Mouse (Mus musculus): ENCODE results near the gene Fcgr2b. TPM values are rescaled to one million over a fixed set of nuclear protein-coding genes. Genes with fewer than 3 reads are reported as not detected.
A peak's percentile ranks its signal among the peaks of the same experiment; 100 is the strongest.
"Not testable (repeated sequence)": the region's sequence is repeated elsewhere in the genome, so short reads cannot be mapped to it uniquely, and the experiment has no call there.

Fcgr2b gene
- total and polyA plus RNA-seq, 2 experiments, result 34.9 to 68.7 TPM

DNA sequence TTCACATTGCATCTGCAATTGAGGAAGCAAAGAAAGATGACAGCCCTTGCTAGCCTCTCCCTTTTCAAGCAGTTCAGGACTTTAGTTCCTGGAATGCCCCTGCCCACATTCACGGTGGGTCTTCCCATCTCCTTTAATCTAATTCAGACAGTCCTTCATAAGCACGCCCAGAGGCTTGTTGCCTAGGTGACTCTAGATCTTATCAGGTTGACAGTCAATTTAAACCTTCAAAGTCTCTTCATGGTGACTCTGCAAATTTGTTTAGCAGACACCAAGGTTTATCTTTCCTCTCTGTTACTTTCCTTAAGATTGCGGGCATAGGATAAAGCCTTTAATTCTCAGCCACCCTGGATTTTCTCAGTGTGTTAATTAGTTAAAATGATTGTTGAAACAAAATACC lies 25.6 kb downstream of the Fcgr2b start:
- Histone ChIP-seq H3K27ac (replicated peaks; ENCODE audit: insufficient read depth, low read depth, low read length) (no peak overlapping the region), H3K79me2 (ENCODE audit: control insufficient read depth, insufficient read depth, low read length) (no peaks in the 10 kb centered on the region), H3K4me3 (ENCODE audit: insufficient read depth, low read depth, low read length) (no peak overlapping the region), H3K27me3 (ENCODE audit: control insufficient read depth, insufficient read depth, low read length) (no peaks in the 10 kb centered on the region), H3K9ac (ENCODE audit: low read depth, low read length) (no peak overlapping the region), H3K36me3 (ENCODE audit: control insufficient read depth, insufficient read depth, low read length) (no peaks in the 10 kb centered on the region), H3K4me1 (ENCODE audit: control insufficient read depth, insufficient read depth, low read length) (peaks cover 2% of the 10 kb centered on the region; the same call in 1 of the 2 replicates)
- no peak for DNase-seq (ENCODE audit: extremely low read depth, low read depth, low spot score)
- TF ChIP-seq POLR2A (IDR thresholded peaks at IDR 0.05; ENCODE audit: extremely low read depth, insufficient read depth, low read length) (no peak), CTCF (IDR thresholded peaks at IDR 0.05; ENCODE audit: low read depth, low read length) (no peak)
- 38% methylated on average over 3 of the region's 3 CpGs for WGBS

DNA sequence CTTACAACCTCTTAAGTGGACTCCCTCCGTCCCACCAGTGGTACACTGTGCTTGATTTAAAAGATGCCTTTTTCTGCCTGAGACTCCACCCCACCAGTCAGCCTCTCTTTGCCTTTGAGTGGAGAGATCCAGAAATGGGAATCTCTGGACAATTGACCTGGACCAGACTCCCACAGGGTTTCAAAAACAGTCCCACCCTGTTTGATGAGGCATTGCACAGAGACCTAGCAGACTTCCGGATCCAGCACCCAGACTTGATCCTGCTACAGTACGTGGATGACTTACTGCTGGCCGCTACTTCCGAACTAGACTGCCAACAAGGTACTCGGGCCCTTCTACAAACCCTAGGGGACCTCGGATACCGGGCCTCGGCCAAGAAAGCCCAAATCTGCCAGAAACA lies 31.4 kb downstream of the Fcgr2b start:
- not testable (repeated sequence) for H3K79me2 ChIP-seq (ENCODE audit: control insufficient read depth, insufficient read depth, low read length); H3K36me3 ChIP-seq (ENCODE audit: control insufficient read depth, insufficient read depth, low read length); DNase-seq (ENCODE audit: extremely low read depth, low read depth, low spot score); H3K27me3 ChIP-seq (ENCODE audit: control insufficient read depth, insufficient read depth, low read length); H3K4me1 ChIP-seq (ENCODE audit: control insufficient read depth, insufficient read depth, low read length); H3K4me3 ChIP-seq (ENCODE audit: insufficient read depth, low read depth, low read length); H3K27ac ChIP-seq (replicated peaks; ENCODE audit: insufficient read depth, low read depth, low read length); H3K9ac ChIP-seq (ENCODE audit: low read depth, low read length)
- WGBS, result 95% methylated on average over 8 of the region's 9 CpGs

DNA sequence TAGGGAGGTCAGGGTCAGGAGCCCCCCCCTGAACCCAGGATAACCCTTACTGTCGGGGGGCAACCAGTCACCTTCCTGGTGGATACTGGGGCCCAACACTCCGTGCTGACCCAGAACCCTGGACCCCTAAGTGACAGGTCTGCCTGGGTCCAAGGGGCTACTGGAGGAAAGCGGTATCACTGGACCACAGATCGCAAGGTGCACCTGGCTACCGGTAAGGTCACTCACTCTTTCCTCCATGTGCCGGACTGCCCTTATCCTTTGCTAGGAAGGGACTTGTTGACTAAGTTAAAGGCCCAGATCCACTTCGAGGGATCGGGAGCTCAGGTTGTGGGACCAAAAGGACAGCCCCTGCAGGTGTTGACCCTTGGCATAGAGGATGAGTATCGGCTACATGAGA lies 32.2 kb downstream of the Fcgr2b start:
- WGBS, result 95% methylated on average over 9 of the region's 9 CpGs
- H3K9ac ChIP-seq (ENCODE audit: low read depth, low read length); H3K36me3 ChIP-seq (ENCODE audit: control insufficient read depth, insufficient read depth, low read length); H3K4me3 ChIP-seq (ENCODE audit: insufficient read depth, low read depth, low read length); H3K27me3 ChIP-seq (ENCODE audit: control insufficient read depth, insufficient read depth, low read length); H3K79me2 ChIP-seq (ENCODE audit: control insufficient read depth, insufficient read depth, low read length); H3K4me1 ChIP-seq (ENCODE audit: control insufficient read depth, insufficient read depth, low read length); DNase-seq (ENCODE audit: extremely low read depth, low read depth, low spot score); H3K27ac ChIP-seq (replicated peaks; ENCODE audit: insufficient read depth, low read depth, low read length): not testable (repeated sequence)

DNA sequence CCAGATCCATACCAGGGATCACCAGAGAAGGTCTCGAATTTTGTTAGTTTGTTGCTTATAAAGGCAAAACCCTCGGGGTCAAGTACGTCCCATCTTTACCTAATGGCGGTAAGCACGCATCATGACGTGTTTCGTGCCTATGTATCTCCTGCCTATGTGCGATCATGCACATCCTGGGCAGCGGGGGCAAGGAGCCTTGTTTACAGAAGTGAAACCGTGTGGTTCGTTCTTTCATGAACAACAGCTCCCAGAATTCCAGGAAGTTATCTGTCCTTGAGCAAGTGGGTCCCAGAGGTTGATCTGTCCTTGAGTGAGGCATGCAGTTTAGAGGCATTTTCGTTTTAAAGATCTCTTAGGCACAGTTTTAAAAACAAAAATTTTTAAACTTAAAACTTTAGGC lies 37.1 kb downstream of the Fcgr2b start:
- H3K79me2 ChIP-seq (ENCODE audit: control insufficient read depth, insufficient read depth, low read length), result no peaks in the 10 kb centered on the region
- H3K4me1 ChIP-seq (ENCODE audit: control insufficient read depth, insufficient read depth, low read length), result no peaks in the 10 kb centered on the region
- no peak for DNase-seq (ENCODE audit: extremely low read depth, low read depth, low spot score)
- no peaks in the 10 kb centered on the region for H3K27me3 ChIP-seq (ENCODE audit: control insufficient read depth, insufficient read depth, low read length)
- H3K4me3 ChIP-seq (ENCODE audit: insufficient read depth, low read depth, low read length), result no peak overlapping the region
- no peak overlapping the region for H3K9ac ChIP-seq (ENCODE audit: low read depth, low read length)
- 80% methylated on average over 12 of the region's 12 CpGs for WGBS
- TF ChIP-seq POLR2A (IDR thresholded peaks at IDR 0.05; ENCODE audit: extremely low read depth, insufficient read depth, low read length) (no peak), CTCF (IDR thresholded peaks at IDR 0.05; ENCODE audit: low read depth, low read length) (no peak)
- no peak overlapping the region for H3K27ac ChIP-seq (replicated peaks; ENCODE audit: insufficient read depth, low read depth, low read length)
- no peaks in the 10 kb centered on the region for H3K36me3 ChIP-seq (ENCODE audit: control insufficient read depth, insufficient read depth, low read length)

DNA sequence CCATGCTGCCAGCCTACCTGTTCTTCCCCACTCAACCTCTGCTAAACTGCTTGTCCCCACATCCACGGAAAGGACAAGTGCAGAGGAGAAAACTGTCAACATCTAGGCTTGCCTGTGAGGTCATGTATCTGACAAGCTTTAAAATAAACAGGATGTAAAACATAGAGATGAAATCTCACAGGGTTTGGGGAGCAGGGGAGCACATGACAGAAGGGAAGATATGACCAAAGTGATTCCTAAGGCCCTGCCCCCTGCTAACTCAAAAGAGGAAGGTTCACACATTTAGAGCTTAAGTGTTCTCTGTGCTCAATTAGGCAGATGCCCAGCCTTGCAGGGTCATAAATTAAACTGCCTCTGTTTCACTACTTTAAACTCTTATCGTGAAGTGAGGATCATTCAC lies 42.0 kb downstream of the Fcgr2b start:
- no peaks in the 10 kb centered on the region for H3K36me3 ChIP-seq (ENCODE audit: control insufficient read depth, insufficient read depth, low read length)
- no peak overlapping the region for H3K9ac ChIP-seq (ENCODE audit: low read depth, low read length)
- no peaks in the 10 kb centered on the region for H3K27me3 ChIP-seq (ENCODE audit: control insufficient read depth, insufficient read depth, low read length)
- no peak overlapping the region for H3K27ac ChIP-seq (replicated peaks; ENCODE audit: insufficient read depth, low read depth, low read length)
- no peak overlapping the region for H3K4me3 ChIP-seq (ENCODE audit: insufficient read depth, low read depth, low read length)
- TF ChIP-seq POLR2A (IDR thresholded peaks at IDR 0.05; ENCODE audit: extremely low read depth, insufficient read depth, low read length), result no peak
- no peak for TF ChIP-seq CTCF (IDR thresholded peaks at IDR 0.05; ENCODE audit: low read depth, low read length)
- no peaks in the 10 kb centered on the region for H3K79me2 ChIP-seq (ENCODE audit: control insufficient read depth, insufficient read depth, low read length)
- H3K4me1 ChIP-seq (ENCODE audit: control insufficient read depth, insufficient read depth, low read length), result no peaks in the 10 kb centered on the region
- WGBS, result 66% methylated on average over 2 of the region's 2 CpGs
- DNase-seq (ENCODE audit: extremely low read depth, low read depth, low spot score), result peak; percentile 19

DNA sequence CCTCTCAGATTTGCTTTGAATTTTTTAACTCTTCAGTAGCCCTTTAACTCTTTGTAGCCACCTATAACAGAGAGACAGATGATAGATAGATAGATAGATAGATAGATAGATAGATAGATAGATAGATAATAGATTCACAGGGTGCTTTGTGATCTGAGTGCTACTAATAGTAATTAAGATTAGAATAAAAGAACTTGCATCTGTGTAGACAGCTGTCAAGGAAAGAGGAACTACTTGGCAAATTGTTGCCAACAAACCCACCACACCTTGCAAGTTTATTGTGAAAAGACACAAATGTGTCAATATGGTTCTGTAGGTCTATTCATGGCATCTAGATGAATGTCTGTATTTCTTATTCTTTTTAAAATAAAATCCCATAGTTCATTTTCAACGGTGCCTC lies 42.4 kb downstream of the Fcgr2b start:
- no peak overlapping the region for H3K27ac ChIP-seq (replicated peaks; ENCODE audit: insufficient read depth, low read depth, low read length)
- no peaks in the 10 kb centered on the region for H3K4me1 ChIP-seq (ENCODE audit: control insufficient read depth, insufficient read depth, low read length)
- no peaks in the 10 kb centered on the region for H3K79me2 ChIP-seq (ENCODE audit: control insufficient read depth, insufficient read depth, low read length)
- H3K9ac ChIP-seq (ENCODE audit: low read depth, low read length), result no peak overlapping the region
- H3K27me3 ChIP-seq (ENCODE audit: control insufficient read depth, insufficient read depth, low read length), result no peaks in the 10 kb centered on the region
- TF ChIP-seq POLR2A (IDR thresholded peaks at IDR 0.05; ENCODE audit: extremely low read depth, insufficient read depth, low read length) (no peak), CTCF (IDR thresholded peaks at IDR 0.05; ENCODE audit: low read depth, low read length) (no peak)
- H3K36me3 ChIP-seq (ENCODE audit: control insufficient read depth, insufficient read depth, low read length), result no peaks in the 10 kb centered on the region
- WGBS, result 76% methylated on average over 1 of the region's 1 CpGs
- no peak for DNase-seq (ENCODE audit: extremely low read depth, low read depth, low spot score)
- no peak overlapping the region for H3K4me3 ChIP-seq (ENCODE audit: insufficient read depth, low read depth, low read length)
